Mouse (Mus musculus): Measurements from ENCODE around the gene Chat.

DNA sequence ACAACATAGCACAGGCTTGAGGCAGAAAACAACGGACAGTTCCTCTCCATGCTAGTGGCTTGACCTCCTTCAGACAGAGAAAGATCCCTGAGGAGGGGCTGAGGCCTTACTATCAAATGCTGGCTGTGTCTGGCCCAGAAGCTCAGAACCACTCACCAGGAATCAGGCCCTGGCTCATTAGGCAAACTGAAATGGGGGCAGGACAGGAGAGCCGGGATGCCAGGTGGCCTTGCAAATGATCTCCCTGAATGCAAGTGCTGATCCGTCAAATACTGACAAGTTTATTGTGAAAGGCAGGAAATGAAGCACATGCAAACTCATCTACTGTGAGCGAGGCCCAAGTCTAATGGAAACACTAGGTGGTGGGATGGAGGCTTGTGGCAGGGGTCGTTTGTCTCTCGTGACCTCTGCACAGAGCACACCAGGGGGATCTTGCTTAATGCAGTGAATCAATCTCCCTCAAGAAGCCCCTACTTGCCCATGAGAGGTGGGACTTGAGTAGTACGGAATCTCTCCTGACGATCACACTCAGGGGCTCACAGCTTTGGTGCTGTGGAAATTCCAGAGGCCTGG is 36.7 kb downstream of the Chat start:
- TF ChIP-seq GATA1 (IDR thresholded peaks at IDR 0.05; ENCODE audit: low read length) (no peak), TAL1 (IDR thresholded peaks at IDR 0.05; ENCODE audit: low read length) (no peak)
